Comparison of ENCODE assay signal across 14 mouse cellular contexts in the genomic region with DNA sequence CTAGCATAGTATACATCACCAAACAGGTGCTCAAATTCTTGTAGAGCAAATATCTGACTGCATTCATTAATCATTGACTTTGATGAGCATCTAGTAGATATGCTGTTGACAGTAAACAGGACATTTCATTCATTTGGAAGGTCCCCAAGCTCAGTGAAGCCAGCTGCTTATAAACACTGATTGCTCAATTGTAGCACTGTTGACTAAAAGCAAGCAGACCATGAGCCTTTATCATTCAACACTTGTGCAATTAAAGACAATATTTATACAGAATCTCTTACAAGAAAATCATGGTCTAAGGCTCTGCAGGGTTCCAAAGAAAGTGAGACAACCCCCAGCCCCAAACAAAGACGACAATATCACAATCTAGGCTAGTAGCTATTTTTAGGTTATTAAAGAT. TPM values are rescaled to one million over a fixed set of nuclear protein-coding genes. Genes with fewer than 3 reads are reported as not detected.
"Had no signal": no experiment of that assay in that cellular context is flagged by ENCODE, and none has a peak within 500 bp of the region (broad histone marks: within the 10 kb centered on the region; RNA-seq: fewer than 3 reads in every experiment).

No protein-coding gene starts in this region.

- DNase-seq: kidney, adult 8-10 months; kidney, postnatal 25 days; thymus, postnatal 4 days had no signal

- H3K9ac ChIP-seq: liver, embryonic 14.5 days; midbrain, embryonic 15.5 days; neural tube, embryonic 12.5 days had no signal

- ATAC-seq: intestine, postnatal 0 days; midbrain, embryonic 15.5 days had no signal

- H3K4me2 ChIP-seq: midbrain, embryonic 11.5 days; midbrain, embryonic 15.5 days; neural tube, embryonic 12.5 days had no signal

- H3K9me3 ChIP-seq: limb, embryonic 10.5 days; midbrain, embryonic 15.5 days; neural tube, embryonic 12.5 days had no signal

- H3K4me3 ChIP-seq: left cerebral cortex, adult 2 months; limb, embryonic 10.5 days; midbrain, embryonic 15.5 days; neural tube, embryonic 12.5 days had no signal

- H3K27ac ChIP-seq: left cerebral cortex, adult 2 months; limb, embryonic 10.5 days; liver, embryonic 14.5 days; midbrain, embryonic 15.5 days; neural tube, embryonic 12.5 days; stomach, postnatal 0 days had no signal

- H3K36me3 ChIP-seq: limb, embryonic 10.5 days; midbrain, embryonic 15.5 days; neural tube, embryonic 12.5 days had no signal

RNA-seq across cellular contexts. Expression of a gene that starts 6.0 kb away (rescaled TPM):
- total RNA-seq: megakaryocyte, adult 5-6 weeks; monocyte, adult 5-6 weeks; neutrophil, adult 5-6 weeks had no signal
